Mouse (Mus musculus): ENCODE measurements around the gene Tmem151b. TPM values are rescaled to one million over a fixed set of nuclear protein-coding genes. Genes with fewer than 3 reads are reported as not detected.

Tmem151b gene
- polyA plus RNA-seq, 1 experiment from 2014 or later, result 25.6 TPM

DNA sequence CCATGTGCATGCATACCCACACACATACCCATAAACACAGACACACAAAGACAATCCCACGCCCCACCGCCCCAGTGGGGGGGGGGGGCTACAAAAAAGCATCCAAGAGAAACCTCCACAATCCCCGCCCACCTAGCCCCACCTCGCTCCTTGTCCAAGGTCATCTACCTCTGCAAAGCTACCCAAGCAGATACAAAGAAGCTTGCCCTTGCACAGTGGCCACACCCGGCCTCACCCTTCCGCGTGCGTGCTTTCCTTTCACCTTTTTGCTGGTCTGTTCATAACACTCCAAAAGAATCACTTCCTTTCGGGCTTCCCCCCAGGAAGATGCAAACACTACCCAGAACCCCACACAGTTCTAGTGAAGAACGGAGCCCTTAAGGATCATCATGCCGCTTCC, 54.1 kb downstream of the Tmem151b start:
- no peaks in the 10 kb centered on the region for H3K9me3 ChIP-seq (replicated peaks)
- no peaks in the 10 kb centered on the region for H3K4me1 ChIP-seq
- WGBS, result 80% methylated on average over 11 of the region's 11 CpGs
- H3K27ac ChIP-seq (replicated peaks), result no peak overlapping the region
- no peaks in the 10 kb centered on the region for H3K27me3 ChIP-seq (replicated peaks)
- H3K4me3 ChIP-seq (replicated peaks), result no peak overlapping the region
- ATAC-seq (ENCODE audit: low FRiP score), result no peak
- H3K9ac ChIP-seq (replicated peaks), result no peak overlapping the region
- H3K36me3 ChIP-seq, result no peaks in the 10 kb centered on the region
- H3K4me2 ChIP-seq, result no peak overlapping the region

Other genes with a start within 250 kb of the Tmem151b start
- gene Cdc5l, start 115.9 kb downstream of the Tmem151b start, polyA plus RNA-seq (2015; fragmentation: Nextera tagmentation; extraction: Ambion mirVana), result 57.1 and 62.0 TPM in 2 replicates
- gene Spats1, start 74.3 kb downstream of the Tmem151b start, polyA plus RNA-seq (2015; fragmentation: Nextera tagmentation; extraction: Ambion mirVana), result 2.1 and 2.9 TPM in 2 replicates
- 18.0 and 19.4 TPM in 2 replicates for gene Aars2, start 42.8 kb downstream of the Tmem151b start, polyA plus RNA-seq (2015; fragmentation: Nextera tagmentation; extraction: Ambion mirVana)
- gene Tcte1, start 26.2 kb downstream of the Tmem151b start, polyA plus RNA-seq (2015; fragmentation: Nextera tagmentation; extraction: Ambion mirVana), result 2.9 and 3.6 TPM in 2 replicates
- gene Nfkbie, start 6.0 kb upstream of the Tmem151b start, polyA plus RNA-seq (2015; fragmentation: Nextera tagmentation; extraction: Ambion mirVana), result 4.8 and 10.1 TPM in 2 replicates
- 86.3 and 99.5 TPM in 2 replicates for gene Slc35b2, start 14.2 kb upstream of the Tmem151b start, polyA plus RNA-seq (2015; fragmentation: Nextera tagmentation; extraction: Ambion mirVana)
- gene Hsp90ab1, start 23.6 kb upstream of the Tmem151b start, polyA plus RNA-seq (2015; fragmentation: Nextera tagmentation; extraction: Ambion mirVana), result 1,466 and 1,575 TPM in 2 replicates
- 42.8 and 77.5 TPM in 2 replicates for gene Slc29a1, start 49.9 kb upstream of the Tmem151b start, polyA plus RNA-seq (2015; fragmentation: Nextera tagmentation; extraction: Ambion mirVana)
- 1.5 and 1.6 TPM in 2 replicates for gene Mymx, start 52.4 kb upstream of the Tmem151b start, polyA plus RNA-seq (2015; fragmentation: Nextera tagmentation; extraction: Ambion mirVana)
- 0.77 and 1.2 TPM in 2 replicates for gene Capn11, start 109.6 kb upstream of the Tmem151b start, polyA plus RNA-seq (2015; fragmentation: Nextera tagmentation; extraction: Ambion mirVana)
- 129 and 132 TPM in 2 replicates for gene Mrpl14, start 136.6 kb upstream of the Tmem151b start, polyA plus RNA-seq (2015; fragmentation: Nextera tagmentation; extraction: Ambion mirVana)
- 123 and 145 TPM in 2 replicates for gene Tmem63b, start 137.2 kb upstream of the Tmem151b start, polyA plus RNA-seq (2015; fragmentation: Nextera tagmentation; extraction: Ambion mirVana)
- gene 1600014C23Rik, start 184.2 kb upstream of the Tmem151b start, polyA plus RNA-seq (2015; fragmentation: Nextera tagmentation; extraction: Ambion mirVana), result 0.40 TPM in 1 of 2 replicates, not detected in the other